Mouse (Mus musculus) left cerebral cortex, adult 2 months (tissue): ENCODE measurements around the gene Gpm6a. TPM values are rescaled to one million over a fixed set of nuclear protein-coding genes. Genes with fewer than 3 reads are reported as not detected.

ENCODE experiments used
- DNase-seq, 2 experiments: peaks; one replicate each; pipeline ENCODE4 v3.0.0; 2021 to 2022; ENCODE audit warnings: low spot score in 2 of 2, mixed read lengths in 1 of 2; ENCODE audit errors: extremely low spot score in 1 of 2
- H3K27ac ChIP-seq: fragments of 200-600 bp; 2 replicates; pipeline ENCODE4 v1.8.1; 2022
- H3K4me3 ChIP-seq: fragments of 200-600 bp; 2 replicates; pipeline ENCODE4 v1.8.1; 2022
- CTCF ChIP-seq: fragments of 200-600 bp; IDR thresholded peaks from 2 replicates; pipeline ENCODE4 v1.8.1; 2022; ENCODE audit warnings: antibody characterized with exemption, mild to moderate bottlenecking, moderate library complexity
- intact Hi-C: fragments of 180-260 bp; cut with DNase I; formaldehyde crosslinking; loops from one replicate; pipeline ENCODE4 v1.15.1; 2025
- long read RNA-seq, 2 experiments: library from polyadenylated mRNA; stranded (forward); transcript quantifications; one replicate each; pipeline ENCODE4 v2.0.0; 2021; ENCODE audit warnings: borderline mapping rate in 2 of 2
- total RNA-seq, 2 experiments: library from RNA; stranded (reverse); gene quantifications; 2 replicates each; pipeline ENCODE4 v1.2.3; 2021

The Gpm6a gene
- total RNA-seq, result 100 to 1,000 TPM; 934 to 993 TPM
- long read RNA-seq, experiment 1, transcript Gpm6a-201 (7 exons, 3,215 nt), result major isoform, 982 of 1,396 reads
- long read RNA-seq, experiment 1, partial matches to known transcripts, result 399 of 1,396 reads
- long read RNA-seq, experiment 1, other reads (novel, unspliced or antisense), result 15 of 1,396 reads
- long read RNA-seq, experiment 2, transcript Gpm6a-201 (7 exons, 3,215 nt), result major isoform, 616 of 1,012 reads
- long read RNA-seq, experiment 2, partial matches to known transcripts, result 379 of 1,012 reads
- long read RNA-seq, experiment 2, other reads (novel, unspliced or antisense), result 17 of 1,012 reads

GRCm38 (mm10) chr8:54954741-54955455 is at the start of gene Gpm6a:
Gpm6a (plus strand) TSS chr8:54954843.
- Histone ChIP-seq H3K4me3 (peak within 1 kb of the TSS; percentile 63), H3K27ac (peak within 1 kb of the TSS; percentile 96)
- intact Hi-C loops, result loop anchor here (2.0 to 10.0 kb wide), 5 partner anchors 68 to 430 kb away; partner anchors contain the start of genes Asb5, Spcs3 and Wdr17
- no peak for TF ChIP-seq CTCF
- DNase-seq, result peak; percentile 43 to 44

- DNase-seq, result no peak
- TF ChIP-seq CTCF, result no peak
- peak overlapping the region; percentile 37; the same call in 1 of the 2 replicates for H3K27ac ChIP-seq
- H3K4me3 ChIP-seq, result no peak overlapping the region
- intact Hi-C loops, result no loop called here
These were observed 41.8 kb upstream of the Gpm6a start for GRCm38 (mm10) chr8:54912891-54913290.

- no peak for TF ChIP-seq CTCF
- Histone ChIP-seq H3K27ac (no peak overlapping the region), H3K4me3 (no peak overlapping the region)
- intact Hi-C loops, result no loop called here
- no peak for DNase-seq
These were observed 36.9 kb upstream of the Gpm6a start for GRCm38 (mm10) chr8:54917710-54918109.

GRCm38 (mm10) chr8:54922160-54922855 is 32.3 kb upstream of the Gpm6a start:
- DNase-seq, result peak; percentile 14 to 23
- H3K27ac ChIP-seq, result peak overlapping the region; percentile 76
- H3K4me3 ChIP-seq, result no peak overlapping the region
- intact Hi-C loops, result no loop called here
- no peak for TF ChIP-seq CTCF

GRCm38 (mm10) chr8:54924936-54925335 is 29.7 kb upstream of the Gpm6a start:
- no peak overlapping the region for H3K4me3 ChIP-seq
- intact Hi-C loops, result no loop called here
- TF ChIP-seq CTCF, result no peak
- no peak overlapping the region for H3K27ac ChIP-seq
- DNase-seq, result no peak

- intact Hi-C loops, result no loop called here
- TF ChIP-seq CTCF, result no peak
- Histone ChIP-seq H3K27ac (no peak overlapping the region), H3K4me3 (no peak overlapping the region)
- no peak for DNase-seq
These were observed 22.3 kb upstream of the Gpm6a start for GRCm38 (mm10) chr8:54932306-54932705.

- TF ChIP-seq CTCF, result no peak
- Histone ChIP-seq H3K4me3 (no peak overlapping the region), H3K27ac (peak overlapping the region; percentile 96)
- DNase-seq, result no peak
- intact Hi-C loops, result loop anchor here (10.0 kb wide), 1 partner anchor 429 kb away; the partner anchor contains the start of genes Asb5 and Spcs3
These were observed 1.3 kb upstream of the Gpm6a start for GRCm38 (mm10) chr8:54953351-54953750.

GRCm38 (mm10) chr8:54954030-54954429 is 613 bp upstream of the Gpm6a start:
- peak overlapping the region; percentile 63 for H3K4me3 ChIP-seq
- no peak for TF ChIP-seq CTCF
- DNase-seq, result no peak
- intact Hi-C loops, result loop anchor here (2.0 to 10.0 kb wide), 3 partner anchors 67 to 429 kb away; partner anchors contain the start of genes Asb5, Spcs3 and Wdr17
- H3K27ac ChIP-seq, result peak overlapping the region; percentile 96

- TF ChIP-seq CTCF, result no peak
- intact Hi-C loops, result loop anchor here (2.0 to 10.0 kb wide), 5 partner anchors 69 to 431 kb away; partner anchors contain the start of genes Asb5, Spcs3 and Wdr17
- Histone ChIP-seq H3K27ac (peak overlapping the region; percentile 96), H3K4me3 (peak overlapping the region; percentile 63)
- no peak for DNase-seq
These were observed 785 bp downstream of the Gpm6a start for GRCm38 (mm10) chr8:54955456-54955800.

- Histone ChIP-seq H3K4me3 (peak overlapping the region; percentile 63), H3K27ac (peak overlapping the region; percentile 96)
- intact Hi-C loops, result loop anchor here (2.0 to 10.0 kb wide), 5 partner anchors 69 to 431 kb away; partner anchors contain the start of genes Asb5, Spcs3 and Wdr17
- no peak for DNase-seq
- peak; percentile 48 for TF ChIP-seq CTCF
These were observed 1.4 kb downstream of the Gpm6a start for GRCm38 (mm10) chr8:54955935-54956573.

- H3K27ac ChIP-seq, result peak overlapping the region; percentile 96
- no peak for TF ChIP-seq CTCF
- intact Hi-C loops, result loop anchor here (5.0 to 10.0 kb wide), 3 partner anchors 76 to 432 kb away; partner anchors contain the start of genes Asb5 and Spcs3
- DNase-seq, result no peak
- peak overlapping the region; percentile 63 for H3K4me3 ChIP-seq
These were observed 2.1 kb downstream of the Gpm6a start for GRCm38 (mm10) chr8:54956787-54957186.
